Mouse (Mus musculus): Measurements from ENCODE around the gene Tbc1d10c. TPM values are rescaled to one million over a fixed set of nuclear protein-coding genes. Genes with fewer than 3 reads are reported as not detected.

Tbc1d10c gene
- polyA plus RNA-seq, 1 experiment from 2014 or later, result 3.1 TPM

- Histone ChIP-seq H3K9me3 (ENCODE audit: low read length) (no peaks in the 10 kb centered on the region), H3K27me3 (ENCODE audit: insufficient read depth, low read length) (no peaks in the 10 kb centered on the region), H3K4me3 (ENCODE audit: low read length) (no peak overlapping the region), H3K9ac (replicated peaks; ENCODE audit: low read length) (peak overlapping the region; percentile 49), H3K36me3 (ENCODE audit: insufficient read depth, low read length) (no peaks in the 10 kb centered on the region), H3K27ac (ENCODE audit: low read length) (peak overlapping the region; percentile 74), H3K4me2 (replicated peaks; ENCODE audit: low read depth, low read length) (peak overlapping the region; percentile 91; the same call in 1 of the 2 replicates), H3K4me1 (ENCODE audit: insufficient read depth, low read length) (peaks cover 70% of the 10 kb centered on the region)
- 18% methylated on average over 5 of the region's 5 CpGs for WGBS
- no peak for ATAC-seq (ENCODE audit: low FRiP score, low TSS enrichment)
Measured at GRCm38 (mm10) chr19:4217140-4217539, 26.1 kb upstream of the Tbc1d10c start.

GRCm38 (mm10) chr19:4216041-4216685 lies 25.1 kb upstream of the Tbc1d10c start:
- no peak for ATAC-seq (ENCODE audit: low FRiP score, low TSS enrichment)
- 13% methylated on average over 14 of the region's 14 CpGs for WGBS
- H3K36me3 ChIP-seq (ENCODE audit: insufficient read depth, low read length), result no peaks in the 10 kb centered on the region
- H3K9me3 ChIP-seq (ENCODE audit: low read length), result no peaks in the 10 kb centered on the region
- H3K9ac ChIP-seq (replicated peaks; ENCODE audit: low read length), result peak overlapping the region; percentile 49
- H3K4me1 ChIP-seq (ENCODE audit: insufficient read depth, low read length), result peaks cover 69% of the 10 kb centered on the region
- peak overlapping the region; percentile 83 for H3K4me3 ChIP-seq (ENCODE audit: low read length)
- peak overlapping the region; percentile 91 for H3K4me2 ChIP-seq (replicated peaks; ENCODE audit: low read depth, low read length)
- no peaks in the 10 kb centered on the region for H3K27me3 ChIP-seq (ENCODE audit: insufficient read depth, low read length)
- H3K27ac ChIP-seq (ENCODE audit: low read length), result peak overlapping the region; percentile 74

GRCm38 (mm10) chr19:4215451-4215840 lies 24.4 kb upstream of the Tbc1d10c start:
- Histone ChIP-seq H3K9me3 (ENCODE audit: low read length) (no peaks in the 10 kb centered on the region), H3K4me2 (replicated peaks; ENCODE audit: low read depth, low read length) (peak overlapping the region; percentile 91), H3K27ac (ENCODE audit: low read length) (peak overlapping the region; percentile 97), H3K9ac (replicated peaks; ENCODE audit: low read length) (peak overlapping the region; percentile 98), H3K4me1 (ENCODE audit: insufficient read depth, low read length) (peaks cover 62% of the 10 kb centered on the region), H3K27me3 (ENCODE audit: insufficient read depth, low read length) (no peaks in the 10 kb centered on the region), H3K4me3 (ENCODE audit: low read length) (peak overlapping the region; percentile 83), H3K36me3 (ENCODE audit: insufficient read depth, low read length) (no peaks in the 10 kb centered on the region)
- ATAC-seq (ENCODE audit: low FRiP score, low TSS enrichment), result 0 out of 2 replicates have a peak, but pooled peaks have one; percentile 0
- 3% methylated on average over 18 of the region's 21 CpGs for WGBS

GRCm38 (mm10) chr19:4214771-4215450 lies 23.8 kb upstream of the Tbc1d10c start:
- peak; percentile 28 for ATAC-seq (ENCODE audit: low FRiP score, low TSS enrichment)
- WGBS, result under 1% methylated on average over 43 of the region's 81 CpGs
- Histone ChIP-seq H3K4me2 (replicated peaks; ENCODE audit: low read depth, low read length) (peak overlapping the region; percentile 91), H3K9ac (replicated peaks; ENCODE audit: low read length) (peak overlapping the region; percentile 98), H3K9me3 (ENCODE audit: low read length) (no peaks in the 10 kb centered on the region), H3K27me3 (ENCODE audit: insufficient read depth, low read length) (no peaks in the 10 kb centered on the region), H3K36me3 (ENCODE audit: insufficient read depth, low read length) (no peaks in the 10 kb centered on the region), H3K4me1 (ENCODE audit: insufficient read depth, low read length) (peaks cover 56% of the 10 kb centered on the region), H3K4me3 (ENCODE audit: low read length) (peak overlapping the region; percentile 83), H3K27ac (ENCODE audit: low read length) (peak overlapping the region; percentile 97)

- WGBS, result under 1% methylated on average over 47 of the region's 49 CpGs
- peak; percentile 60 for ATAC-seq (ENCODE audit: low FRiP score, low TSS enrichment)
- H3K4me1 ChIP-seq (ENCODE audit: insufficient read depth, low read length), result peaks cover 55% of the 10 kb centered on the region
Measured at GRCm38 (mm10) chr19:4214071-4214770, 23.1 kb upstream of the Tbc1d10c start, which contains the start of the genes Clcf1 and AC109138.7. Gene Clcf1, plus strand, starts transcription at chr19:4214238. Gene AC109138.7, plus strand, starts transcription at chr19:4214357.

GRCm38 (mm10) chr19:4213524-4213974 lies 22.5 kb upstream of the Tbc1d10c start:
- peak overlapping the region; percentile 98 for H3K9ac ChIP-seq (replicated peaks; ENCODE audit: low read length)
- ATAC-seq (ENCODE audit: low FRiP score, low TSS enrichment), result peak; percentile 46
- no peaks in the 10 kb centered on the region for H3K36me3 ChIP-seq (ENCODE audit: insufficient read depth, low read length)
- 9% methylated on average over 9 of the region's 9 CpGs for WGBS
- peak overlapping the region; percentile 83 for H3K4me3 ChIP-seq (ENCODE audit: low read length)
- no peaks in the 10 kb centered on the region for H3K9me3 ChIP-seq (ENCODE audit: low read length)
- H3K27me3 ChIP-seq (ENCODE audit: insufficient read depth, low read length), result no peaks in the 10 kb centered on the region
- H3K4me1 ChIP-seq (ENCODE audit: insufficient read depth, low read length), result peaks cover 55% of the 10 kb centered on the region
- peak overlapping the region; percentile 97 for H3K27ac ChIP-seq (ENCODE audit: low read length)
- peak overlapping the region; percentile 91 for H3K4me2 ChIP-seq (replicated peaks; ENCODE audit: low read depth, low read length)

More at GRCm38 (mm10) chr19:4214071-4214770, 23.1 kb upstream of the Tbc1d10c start, which contains the start of the genes Clcf1 and AC109138.7:
- H3K9me3 ChIP-seq (ENCODE audit: low read length), result no peaks in the 10 kb centered on the region
- peak within 1 kb of the TSS; percentile 98 for H3K9ac ChIP-seq (replicated peaks; ENCODE audit: low read length)
- H3K27me3 ChIP-seq (ENCODE audit: insufficient read depth, low read length), result no peaks in the 10 kb centered on the region
- H3K4me3 ChIP-seq (ENCODE audit: low read length), result peak within 1 kb of the TSS; percentile 83
- peak within 1 kb of the TSS; percentile 97 for H3K27ac ChIP-seq (ENCODE audit: low read length)
- H3K4me2 ChIP-seq (replicated peaks; ENCODE audit: low read depth, low read length), result peak within 1 kb of the TSS; percentile 91
- no peaks in the 10 kb centered on the region for H3K36me3 ChIP-seq (ENCODE audit: insufficient read depth, low read length)

- no peak overlapping the region for H3K4me3 ChIP-seq (ENCODE audit: low read length)
- H3K4me1 ChIP-seq (ENCODE audit: insufficient read depth, low read length), result peaks cover 44% of the 10 kb centered on the region
- no peaks in the 10 kb centered on the region for H3K9me3 ChIP-seq (ENCODE audit: low read length)
- 46% methylated on average over 4 of the region's 4 CpGs for WGBS
- ATAC-seq (ENCODE audit: low FRiP score, low TSS enrichment), result no peak
- H3K36me3 ChIP-seq (ENCODE audit: insufficient read depth, low read length), result no peaks in the 10 kb centered on the region
- H3K4me2 ChIP-seq (replicated peaks; ENCODE audit: low read depth, low read length), result 0 out of 2 replicates have a peak overlapping the region, but pooled peaks have one; percentile 10
- no peak overlapping the region for H3K27ac ChIP-seq (ENCODE audit: low read length)
- no peaks in the 10 kb centered on the region for H3K27me3 ChIP-seq (ENCODE audit: insufficient read depth, low read length)
- H3K9ac ChIP-seq (replicated peaks; ENCODE audit: low read length), result no peak overlapping the region
Measured at GRCm38 (mm10) chr19:4211891-4212588, 21.0 kb upstream of the Tbc1d10c start.

GRCm38 (mm10) chr19:4208563-4208962 lies 17.5 kb upstream of the Tbc1d10c start:
- ATAC-seq (ENCODE audit: low FRiP score, low TSS enrichment), result no peak
- Histone ChIP-seq H3K36me3 (ENCODE audit: insufficient read depth, low read length) (no peaks in the 10 kb centered on the region), H3K27me3 (ENCODE audit: insufficient read depth, low read length) (peaks cover 3% of the 10 kb centered on the region; the same call in 1 of the 2 replicates), H3K27ac (ENCODE audit: low read length) (no peak overlapping the region), H3K4me3 (ENCODE audit: low read length) (no peak overlapping the region), H3K9ac (replicated peaks; ENCODE audit: low read length) (no peak overlapping the region), H3K9me3 (ENCODE audit: low read length) (no peaks in the 10 kb centered on the region), H3K4me1 (ENCODE audit: insufficient read depth, low read length) (peaks cover 23% of the 10 kb centered on the region), H3K4me2 (replicated peaks; ENCODE audit: low read depth, low read length) (no peak overlapping the region)
- WGBS, result 77% methylated on average over 5 of the region's 5 CpGs

- peaks cover 16% of the 10 kb centered on the region for H3K4me1 ChIP-seq (ENCODE audit: insufficient read depth, low read length)
- H3K4me2 ChIP-seq (replicated peaks; ENCODE audit: low read depth, low read length), result no peak overlapping the region
- H3K9me3 ChIP-seq (ENCODE audit: low read length), result no peaks in the 10 kb centered on the region
- ATAC-seq (ENCODE audit: low FRiP score, low TSS enrichment), result peak; percentile 78
- H3K27ac ChIP-seq (ENCODE audit: low read length), result no peak overlapping the region
- no peak overlapping the region for H3K9ac ChIP-seq (replicated peaks; ENCODE audit: low read length)
- WGBS, result 2% methylated on average over 2 of the region's 2 CpGs
- H3K4me3 ChIP-seq (ENCODE audit: low read length), result no peak overlapping the region
- no peaks in the 10 kb centered on the region for H3K36me3 ChIP-seq (ENCODE audit: insufficient read depth, low read length)
- peaks cover 3% of the 10 kb centered on the region; the same call in 1 of the 2 replicates for H3K27me3 ChIP-seq (ENCODE audit: insufficient read depth, low read length)
Measured at GRCm38 (mm10) chr19:4206971-4207370, 15.9 kb upstream of the Tbc1d10c start.
